In the genomic region with DNA sequence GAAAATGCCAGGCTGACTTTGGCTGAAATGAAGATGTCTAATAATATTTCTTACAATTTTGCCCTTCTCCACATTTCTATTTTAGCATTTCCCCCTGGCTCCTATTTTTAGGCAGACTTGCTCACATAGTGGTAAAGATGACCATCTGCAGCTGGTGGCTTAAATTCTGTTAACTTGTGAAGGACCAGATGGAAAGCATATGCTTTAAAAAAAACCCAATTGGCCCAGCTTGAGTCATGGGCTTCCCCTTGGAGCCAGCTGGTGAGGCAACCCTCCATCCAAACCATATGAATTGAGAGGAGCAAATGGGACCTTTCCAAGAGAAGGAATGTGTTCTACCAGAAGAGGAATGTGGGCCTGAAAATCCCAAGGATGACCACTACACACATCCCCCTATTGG, we compare ENCODE assay signal across 10 mouse cellular contexts.
DNase-seq lines count a peak whose midpoint lies in the region; ATAC-seq and TF ChIP-seq lines count a peak whose summit lies in the region.
"Had no signal": no experiment of that assay in that cellular context is flagged by ENCODE, and none has a peak within 500 bp of the region (broad histone marks: within the 10 kb centered on the region; RNA-seq: fewer than 3 reads in every experiment).

No protein-coding gene starts in this region.

- no peak overlapping the region for H3K4me2 ChIP-seq in kidney, postnatal 0 days (ENCODE audit: low read length)
- H3K4me2 ChIP-seq: kidney, embryonic 15.5 days; limb, embryonic 13.5 days had no signal

- H3K27me3 ChIP-seq in kidney, postnatal 0 days (ENCODE audit: insufficient read depth, low read length): no peaks in the 10 kb centered on the region
- H3K27me3 ChIP-seq: kidney, embryonic 15.5 days; limb, embryonic 13.5 days; megakaryocyte, embryonic 14.5 days had no signal

- H3K4me1 ChIP-seq in kidney, postnatal 0 days (replicated peaks; ENCODE audit: insufficient read depth, low read length): no peaks in the 10 kb centered on the region
- H3K4me1 ChIP-seq: limb, embryonic 13.5 days had no signal

- H3K4me3 ChIP-seq in kidney, postnatal 0 days (replicated peaks; ENCODE audit: low read depth, low read length): no peak overlapping the region
- H3K4me3 ChIP-seq: kidney, embryonic 15.5 days; limb, embryonic 13.5 days; megakaryocyte, embryonic 14.5 days had no signal

- ATAC-seq in kidney, postnatal 0 days (replicated peaks; ENCODE audit: low FRiP score, low read depth): no peak

- DNase-seq in kidney, postnatal 0 days (ENCODE audit: low spot score): peak; percentile 33
- DNase-seq in kidney, adult 9 months: no peak
- peak; percentile 46 for DNase-seq in A20 (ENCODE audit: low read depth, low spot score)
- peak; percentile 85 for DNase-seq in NIH3T3 (ENCODE audit: low read depth)
- DNase-seq in cerebellum, postnatal 25 days: peak; percentile 68 to 74
- no peak for DNase-seq in thymus, adult 18-20 months
- DNase-seq in thymus, postnatal 10 days (ENCODE audit: low spot score in 2 of 2): no peak

- H3K36me3 ChIP-seq in kidney, postnatal 0 days (ENCODE audit: insufficient read depth, low read length): no peaks in the 10 kb centered on the region
- H3K36me3 ChIP-seq: kidney, embryonic 15.5 days; limb, embryonic 13.5 days had no signal

- H3K9ac ChIP-seq in kidney, postnatal 0 days (ENCODE audit: low read depth, low read length): no peak overlapping the region
- H3K9ac ChIP-seq: kidney, embryonic 15.5 days; limb, embryonic 13.5 days had no signal

- no peak for TF ChIP-seq CTCF in kidney, postnatal 0 days (IDR thresholded peaks at IDR 0.05; ENCODE audit: low read depth)

- H3K27ac ChIP-seq in kidney, postnatal 0 days: no peak overlapping the region
- H3K27ac ChIP-seq: kidney, embryonic 15.5 days; limb, embryonic 13.5 days had no signal

- no peaks in the 10 kb centered on the region for H3K9me3 ChIP-seq in kidney, postnatal 0 days (replicated peaks; ENCODE audit: low read length)
- H3K9me3 ChIP-seq: kidney, embryonic 15.5 days; limb, embryonic 13.5 days; megakaryocyte, embryonic 14.5 days had no signal

Comparison
In these comparisons a context has a peak if more than half of its experiments do, and no peak if none do; other contexts are left out.
1. DNase-seq: peak in kidney, postnatal 0 days (single experiment), A20 (single experiment), NIH3T3 (single experiment) and cerebellum, postnatal 25 days (2 of 2); none in kidney, adult 9 months (single experiment), thymus, adult 18-20 months (0 of 2) and thymus, postnatal 10 days (0 of 2).